27 mouse cellular contexts compared by ENCODE assay signal in the genomic region with DNA sequence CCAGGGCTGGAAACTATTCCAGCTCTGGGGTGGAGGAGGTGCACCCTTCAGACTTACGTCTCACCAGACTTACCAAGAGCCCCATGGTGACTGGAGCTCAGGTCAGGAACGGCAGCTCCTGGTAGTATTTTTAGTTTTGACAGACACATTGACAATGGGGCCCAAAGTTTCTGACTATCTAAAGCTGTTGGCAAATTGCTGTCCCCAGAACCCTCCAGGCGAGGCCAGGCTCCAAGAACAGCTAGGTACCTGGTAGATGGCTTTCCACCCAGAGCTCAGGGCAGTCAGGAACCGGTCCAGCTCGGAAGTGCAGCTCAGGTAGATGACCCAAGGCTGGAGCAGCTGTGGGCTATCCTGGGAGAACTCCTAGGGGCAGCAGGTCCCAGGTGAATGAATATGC. TPM values are rescaled to one million over a fixed set of nuclear protein-coding genes. Genes with fewer than 3 reads are reported as not detected.
"Had no signal": no experiment of that assay in that cellular context is flagged by ENCODE, and none has a peak within 500 bp of the region (broad histone marks: within the 10 kb centered on the region; RNA-seq: fewer than 3 reads in every experiment).

No protein-coding gene starts in this region.

- ATAC-seq: forebrain, postnatal 0 days; hindbrain, postnatal 0 days; intestine, embryonic 16.5 days; liver, embryonic 12.5 days had no signal

- H3K27ac ChIP-seq: heart, embryonic 15.5 days; hindbrain, embryonic 13.5 days; hindbrain, embryonic 15.5 days; hindbrain, postnatal 0 days; kidney, embryonic 15.5 days; kidney, postnatal 0 days; limb, embryonic 13.5 days; limb, embryonic 15.5 days; liver, embryonic 12.5 days; liver, embryonic 14.5 days had no signal

- H3K9me3 ChIP-seq: heart, embryonic 12.5 days; heart, embryonic 15.5 days; hindbrain, embryonic 13.5 days; hindbrain, embryonic 15.5 days; kidney, embryonic 15.5 days; limb, embryonic 13.5 days; limb, embryonic 15.5 days; liver, embryonic 12.5 days had no signal

- H3K4me3 ChIP-seq: heart, embryonic 12.5 days; heart, embryonic 15.5 days; hindbrain, embryonic 13.5 days; hindbrain, embryonic 15.5 days; kidney, embryonic 15.5 days; limb, embryonic 13.5 days; limb, embryonic 15.5 days; liver, embryonic 12.5 days had no signal

- H3K27me3 ChIP-seq: heart, embryonic 12.5 days; heart, embryonic 15.5 days; hindbrain, embryonic 13.5 days; hindbrain, embryonic 15.5 days; kidney, embryonic 15.5 days; limb, embryonic 13.5 days; limb, embryonic 15.5 days; liver, embryonic 12.5 days had no signal

- H3K9ac ChIP-seq: forebrain, postnatal 0 days; heart, embryonic 12.5 days; heart, embryonic 15.5 days; hindbrain, embryonic 13.5 days; hindbrain, embryonic 15.5 days; kidney, embryonic 15.5 days; limb, embryonic 13.5 days; limb, embryonic 15.5 days; liver, embryonic 12.5 days; liver, embryonic 14.5 days had no signal

- DNase-seq: forebrain, postnatal 0 days; gastrocnemius, postnatal 14 days; gastrocnemius, postnatal 36 days; kidney, adult 2 months; kidney, adult 9 months; kidney, postnatal 14 days; kidney, postnatal 36 days; layer of hippocampus, adult 9-11 months; layer of hippocampus, postnatal 36 days; left cerebral cortex, postnatal 4 days had no signal

- H3K4me2 ChIP-seq: heart, embryonic 12.5 days; heart, embryonic 15.5 days; hindbrain, embryonic 13.5 days; hindbrain, embryonic 15.5 days; kidney, embryonic 15.5 days; limb, embryonic 13.5 days; limb, embryonic 15.5 days; liver, embryonic 12.5 days had no signal

- H3K4me1 ChIP-seq: hindbrain, embryonic 15.5 days; limb, embryonic 13.5 days had no signal

RNA-seq across cellular contexts. Expression of a gene that starts 3.9 kb away (rescaled TPM):
- total RNA-seq: hematopoietic stem cell, adult 5-6 weeks had no signal
- polyA plus RNA-seq: hindbrain, embryonic 11.5 days; limb, embryonic 11.5 days; limb, embryonic 13.5 days; liver, embryonic 12.5 days had no signal

RNA-seq across cellular contexts. Expression of a gene that starts 57.9 kb away (rescaled TPM):
- total RNA-seq: layer of hippocampus, postnatal 36 days; left cerebral cortex, adult 18-20 months had no signal
- polyA plus RNA-seq: heart, embryonic 15.5 days; hindbrain, postnatal 0 days; intestine, embryonic 16.5 days; kidney, embryonic 15.5 days; kidney, postnatal 0 days; liver, embryonic 16.5 days had no signal
